Comparison of ENCODE assay signal across 23 mouse cellular contexts in genomic region chr9:16305396-16306086, GRCm38 (mm10).
DNase-seq lines count a peak whose midpoint lies in the region; ATAC-seq and TF ChIP-seq lines count a peak whose summit lies in the region.
"Had no signal": no experiment of that assay in that cellular context is flagged by ENCODE, and none has a peak within 500 bp of the region (broad histone marks: within the 10 kb centered on the region; RNA-seq: fewer than 3 reads in every experiment).

No protein-coding gene starts in this region.

- H3K4me3 ChIP-seq in midbrain, embryonic 13.5 days (replicated peaks) = no peak overlapping the region
- H3K4me3 ChIP-seq in midbrain, embryonic 10.5 days = no peak overlapping the region
- no peak overlapping the region for H3K4me3 ChIP-seq in macrophage (ENCODE audit: inconsistent target)
- no peak overlapping the region for H3K4me3 ChIP-seq in stomach, postnatal 0 days (ENCODE audit: low read depth, low read length)
- no peak overlapping the region for H3K4me3 ChIP-seq in kidney, embryonic 16.5 days (ENCODE audit: low read length)
- H3K4me3 ChIP-seq: heart, embryonic 15.5 days; layer of hippocampus, adult 2 months; liver, embryonic 13.5 days had no signal

- TF ChIP-seq CTCF in stomach, postnatal 0 days (IDR thresholded peaks at IDR 0.05; ENCODE audit: low read depth) = no peak

- no peak for ATAC-seq in midbrain, embryonic 13.5 days
- no peak for ATAC-seq in stomach, postnatal 0 days (ENCODE audit: low FRiP score, low TSS enrichment)
- ATAC-seq in kidney, embryonic 16.5 days (ENCODE audit: low FRiP score, low TSS enrichment) = no peak

- no peak overlapping the region for H3K9ac ChIP-seq in midbrain, embryonic 13.5 days (replicated peaks)
- no peak overlapping the region for H3K9ac ChIP-seq in stomach, postnatal 0 days (ENCODE audit: low read length)
- no peak overlapping the region for H3K9ac ChIP-seq in kidney, embryonic 16.5 days (replicated peaks; ENCODE audit: low read length)
- H3K9ac ChIP-seq: heart, embryonic 15.5 days; liver, embryonic 13.5 days; lung, embryonic 14.5 days had no signal

- no peaks in the 10 kb centered on the region for H3K27me3 ChIP-seq in midbrain, embryonic 13.5 days
- H3K27me3 ChIP-seq in midbrain, embryonic 10.5 days (ENCODE audit: low read depth, poor library complexity, severe bottlenecking) = no peaks in the 10 kb centered on the region
- H3K27me3 ChIP-seq in stomach, postnatal 0 days (ENCODE audit: control insufficient read depth, insufficient read depth, low read length) = no peaks in the 10 kb centered on the region
- no peaks in the 10 kb centered on the region for H3K27me3 ChIP-seq in kidney, embryonic 16.5 days (ENCODE audit: insufficient read depth, low read length)
- H3K27me3 ChIP-seq: heart, embryonic 15.5 days; liver, embryonic 13.5 days had no signal

- no peak for TF ChIP-seq EP300 in stomach, postnatal 0 days (optimal IDR thresholded peaks at IDR 0.05)

- H3K79me2 ChIP-seq in macrophage (ENCODE audit: inconsistent target) = no peaks in the 10 kb centered on the region

- WGBS in midbrain, embryonic 13.5 days = 86% methylated on average over 2 of the region's 2 CpGs
- WGBS in midbrain, embryonic 10.5 days = 89% methylated on average over 2 of the region's 2 CpGs
- WGBS in macrophage (ENCODE audit: missing documents) = 92% methylated on average over 2 of the region's 2 CpGs
- WGBS in stomach, postnatal 0 days = 78% methylated on average over 2 of the region's 2 CpGs
- WGBS in kidney, embryonic 16.5 days = 96% methylated on average over 2 of the region's 2 CpGs

- H3K36me3 ChIP-seq in midbrain, embryonic 13.5 days = no peaks in the 10 kb centered on the region
- no peaks in the 10 kb centered on the region for H3K36me3 ChIP-seq in midbrain, embryonic 10.5 days
- no peaks in the 10 kb centered on the region for H3K36me3 ChIP-seq in macrophage (ENCODE audit: inconsistent target)
- no peaks in the 10 kb centered on the region for H3K36me3 ChIP-seq in stomach, postnatal 0 days (ENCODE audit: control insufficient read depth, insufficient read depth, low read length)
- no peaks in the 10 kb centered on the region for H3K36me3 ChIP-seq in kidney, embryonic 16.5 days (ENCODE audit: insufficient read depth, low read length)
- H3K36me3 ChIP-seq: heart, embryonic 15.5 days; liver, embryonic 13.5 days had no signal

- H3K4me2 ChIP-seq in midbrain, embryonic 13.5 days (replicated peaks) = no peak overlapping the region
- H3K4me2 ChIP-seq in stomach, postnatal 0 days (replicated peaks; ENCODE audit: low read depth) = no peak overlapping the region
- no peak overlapping the region for H3K4me2 ChIP-seq in kidney, embryonic 16.5 days (replicated peaks; ENCODE audit: low read depth, low read length)
- H3K4me2 ChIP-seq: heart, embryonic 15.5 days; liver, embryonic 13.5 days; lung, embryonic 14.5 days had no signal

- H3K27ac ChIP-seq in midbrain, embryonic 13.5 days = 0 out of 2 replicates have a peak overlapping the region, but pooled peaks have one; percentile 22
- no peak overlapping the region for H3K27ac ChIP-seq in midbrain, embryonic 10.5 days (replicated peaks)
- H3K27ac ChIP-seq in macrophage = peak overlapping the region; percentile 82
- H3K27ac ChIP-seq in stomach, postnatal 0 days (replicated peaks) = peak overlapping the region; percentile 45; the same call in 1 of the 2 replicates
- H3K27ac ChIP-seq in kidney, embryonic 16.5 days (ENCODE audit: low read length) = no peak overlapping the region
- H3K27ac ChIP-seq: heart, embryonic 15.5 days; layer of hippocampus, adult 2 months; liver, embryonic 13.5 days had no signal

- H3K9me3 ChIP-seq in midbrain, embryonic 13.5 days = no peaks in the 10 kb centered on the region
- no peaks in the 10 kb centered on the region for H3K9me3 ChIP-seq in midbrain, embryonic 10.5 days (replicated peaks)
- H3K9me3 ChIP-seq in stomach, postnatal 0 days (ENCODE audit: control insufficient read depth, low read length) = no peaks in the 10 kb centered on the region
- no peaks in the 10 kb centered on the region for H3K9me3 ChIP-seq in kidney, embryonic 16.5 days (ENCODE audit: low read length)
- H3K9me3 ChIP-seq: heart, embryonic 15.5 days; liver, embryonic 13.5 days had no signal

- DNase-seq in heart, adult 8-10 months (ENCODE audit: low spot score) = peak; percentile 2
- DNase-seq in heart, postnatal 25 days (ENCODE audit: low spot score) = no peak
- no peak for DNase-seq in midbrain, embryonic 10.5 days (ENCODE audit: low spot score)
- DNase-seq in stomach, postnatal 0 days (ENCODE audit: low spot score) = no peak
- DNase-seq in yolk sac, embryonic 10.5 days (ENCODE audit: low spot score) = no peak
- DNase-seq: adrenal gland, postnatal 25 days; B cell, adult 2 months; cerebellum, adult 18-20 months; cerebellum, postnatal 36 days; gastrocnemius, postnatal 10 days; heart, adult 11 months; kidney, adult 11 months; kidney, postnatal 14 days; layer of hippocampus, postnatal 36 days; liver, embryonic 13.5 days; lung, embryonic 14.5 days; lung, postnatal 36 days; thymus, postnatal 25 days had no signal

- H3K4me1 ChIP-seq in midbrain, embryonic 13.5 days (replicated peaks) = peaks cover 38% of the 10 kb centered on the region
- H3K4me1 ChIP-seq in midbrain, embryonic 10.5 days = peaks cover 4% of the 10 kb centered on the region; the same call in 1 of the 2 replicates
- H3K4me1 ChIP-seq in stomach, postnatal 0 days (replicated peaks; ENCODE audit: control insufficient read depth, insufficient read depth) = no peaks in the 10 kb centered on the region
- H3K4me1 ChIP-seq in kidney, embryonic 16.5 days (ENCODE audit: insufficient read depth, low read length) = 0 out of 2 replicates have a peak, but pooled peaks cover 4% of the 10 kb centered on the region
- H3K4me1 ChIP-seq: liver, embryonic 13.5 days had no signal

- intact Hi-C loops in heart, postnatal 25 days (cut with DNase I) = no loop called here

Comparison
In these comparisons a context has a peak if more than half of its experiments do, and no peak if none do; other contexts are left out.
1. H3K27ac ChIP-seq: peak in midbrain, embryonic 13.5 days (single experiment), macrophage (single experiment) and stomach, postnatal 0 days (single experiment); none in midbrain, embryonic 10.5 days (single experiment) and kidney, embryonic 16.5 days (single experiment).